Mouse (Mus musculus) layer of hippocampus, adult 6 months (tissue): ENCODE results near the gene Rbm3. TPM values are rescaled to one million over a fixed set of nuclear protein-coding genes. Genes with fewer than 3 reads are reported as not detected.

Experiments
- long read RNA-seq, 2 experiments: library from polyadenylated mRNA; unstranded; transcript quantifications; one replicate each; pipeline ENCODE4 v2.0.0; 2019 to 2020
- polyA plus RNA-seq: library from polyadenylated mRNA; unstranded; fragments of <200 nt; fragmentation: Nextera tagmentation; gene quantifications from 2 replicates; pipeline ENCODE4 v1.2.3, GENCODE M21; 2021

Rbm3 gene
- polyA plus RNA-seq, result 146 and 150 TPM in 2 replicates
- long read RNA-seq, experiment 1, transcript Rbm3-204 (7 exons, 1,152 nt), result minor isoform, 20 of 180 reads
- long read RNA-seq, experiment 1, transcript Rbm3-202 (7 exons, 1,183 nt), result minor isoform, 30 of 180 reads
- long read RNA-seq, experiment 1, transcript Rbm3-203 (7 exons, 1,225 nt), result minor isoform, 51 of 180 reads
- long read RNA-seq, experiment 1, transcript Rbm3-206 (7 exons, 1,338 nt), result major isoform, 61 of 180 reads
- long read RNA-seq, experiment 1, partial matches to known transcripts, result 10 of 180 reads
- long read RNA-seq, experiment 1, other reads (novel, unspliced or antisense), result 7 of 180 reads
- long read RNA-seq, experiment 2, transcript Rbm3-206 (7 exons, 1,338 nt), result major isoform, 118 of 363 reads
- long read RNA-seq, experiment 2, transcript Rbm3-202 (7 exons, 1,183 nt), result minor isoform, 42 of 363 reads
- long read RNA-seq, experiment 2, transcript Rbm3-203 (7 exons, 1,225 nt), result minor isoform, 87 of 363 reads
- long read RNA-seq, experiment 2, transcript Rbm3-204 (7 exons, 1,152 nt), result minor isoform, 42 of 363 reads
- long read RNA-seq, experiment 2, partial matches to known transcripts, result 13 of 363 reads
- long read RNA-seq, experiment 2, other reads (novel, unspliced or antisense), result 52 of 363 reads

DNA sequence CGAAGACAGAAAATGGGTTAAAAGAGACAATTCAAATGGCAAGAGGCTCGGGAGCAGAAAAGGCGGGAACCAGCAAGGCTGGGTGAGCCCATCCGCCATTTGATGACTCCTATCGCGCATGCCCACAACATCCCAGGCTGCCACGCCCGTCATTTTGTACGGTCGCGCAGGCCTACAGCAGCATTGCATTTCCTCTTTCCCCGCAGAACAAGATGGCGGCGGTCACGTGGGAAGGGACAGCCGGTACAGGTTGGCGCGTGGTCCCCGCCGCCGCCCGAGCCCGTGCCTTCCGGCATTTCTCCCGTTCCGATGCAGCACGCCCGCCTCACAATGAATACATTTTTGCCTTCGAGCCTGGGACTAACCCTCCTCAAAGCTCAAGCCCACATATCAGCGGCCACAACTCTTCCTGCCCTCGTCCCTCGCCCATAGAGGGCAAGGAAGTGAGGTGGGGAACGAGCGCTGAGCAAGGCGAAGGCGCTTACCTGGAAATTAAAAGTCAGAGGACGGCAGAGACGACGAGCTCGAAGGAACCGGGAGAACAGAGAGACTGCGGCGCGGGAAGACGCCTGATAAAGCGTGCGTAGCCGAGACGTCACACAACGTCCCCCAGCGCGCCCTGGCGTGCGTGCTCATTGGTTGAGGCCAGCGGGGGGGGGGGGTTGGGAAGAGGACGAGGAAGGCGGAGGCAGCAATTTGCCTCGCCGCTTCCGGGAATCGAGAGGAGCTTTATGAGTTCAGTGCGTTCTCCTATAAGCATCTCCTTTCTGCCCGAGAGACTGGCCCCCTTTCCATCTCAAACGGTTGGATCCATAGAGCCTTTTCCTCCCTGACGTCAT lies at the start of gene Rbm3:
Rbm3 (minus strand) TSS at position 728 of the 839 bp plus-strand sequence.

DNA sequence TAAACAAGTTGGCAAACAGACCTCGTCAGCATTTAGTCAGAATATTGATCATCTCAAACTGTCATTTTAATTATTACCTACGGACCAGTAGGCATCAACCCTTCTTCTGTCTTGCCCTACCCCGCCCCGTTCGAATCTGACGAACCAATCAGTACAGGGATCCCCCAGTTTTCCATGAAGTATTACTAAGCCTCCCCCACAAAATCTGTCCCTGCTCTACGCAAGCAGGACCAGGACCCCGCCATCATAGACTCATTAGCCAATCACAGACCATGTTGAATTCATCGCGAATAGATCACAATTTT lies 47.7 kb upstream of the Rbm3 start, which contains the start of gene Ebp:
Ebp (minus strand) TSS at position 94 of the 305 bp plus-strand sequence.

DNA sequence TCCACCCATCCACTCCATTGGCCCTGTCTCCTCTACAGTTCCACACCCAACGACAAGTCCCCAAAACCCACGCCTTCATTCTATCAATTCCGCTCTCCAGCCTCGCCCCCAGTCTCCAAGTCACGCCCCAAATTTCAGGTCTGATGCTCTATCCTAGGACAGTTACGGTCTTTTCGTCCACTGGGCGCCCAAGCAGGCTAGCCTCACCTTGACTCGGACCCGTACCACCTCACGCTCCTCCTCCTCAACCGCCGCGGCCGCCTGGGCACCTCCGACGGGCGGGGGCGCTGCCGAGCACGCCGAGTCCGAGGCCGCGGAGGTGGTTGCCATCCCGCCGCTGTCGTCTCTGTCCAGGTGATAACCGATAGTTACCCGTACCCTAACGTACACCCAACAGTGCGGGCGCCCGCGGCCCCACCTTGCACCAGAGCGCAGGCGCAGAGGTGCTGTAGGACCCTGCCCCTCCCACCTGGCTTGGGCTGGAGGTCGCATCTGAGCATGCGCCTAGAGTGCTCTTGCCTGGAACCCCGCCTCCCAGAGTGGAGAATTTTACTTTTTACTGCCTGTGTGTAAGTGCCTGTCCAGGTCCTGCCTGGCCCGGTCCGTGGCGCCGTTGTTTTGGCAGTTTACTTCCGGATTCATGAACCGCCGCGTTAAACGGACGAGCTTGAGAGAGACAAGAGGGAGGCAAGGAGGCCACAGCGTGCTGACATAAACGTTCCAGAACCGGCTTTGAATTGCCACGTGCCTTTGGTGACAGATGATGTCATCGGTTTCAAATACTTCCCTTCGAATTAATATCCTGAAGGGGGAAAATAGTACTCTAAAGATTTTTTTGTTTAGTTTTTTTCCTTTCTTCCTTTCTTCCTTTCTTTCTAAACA lies 30.1 kb upstream of the Rbm3 start, which contains the start of gene Tbc1d25:
Tbc1d25 (minus strand) TSS at position 678 of the 882 bp plus-strand sequence.

DNA sequence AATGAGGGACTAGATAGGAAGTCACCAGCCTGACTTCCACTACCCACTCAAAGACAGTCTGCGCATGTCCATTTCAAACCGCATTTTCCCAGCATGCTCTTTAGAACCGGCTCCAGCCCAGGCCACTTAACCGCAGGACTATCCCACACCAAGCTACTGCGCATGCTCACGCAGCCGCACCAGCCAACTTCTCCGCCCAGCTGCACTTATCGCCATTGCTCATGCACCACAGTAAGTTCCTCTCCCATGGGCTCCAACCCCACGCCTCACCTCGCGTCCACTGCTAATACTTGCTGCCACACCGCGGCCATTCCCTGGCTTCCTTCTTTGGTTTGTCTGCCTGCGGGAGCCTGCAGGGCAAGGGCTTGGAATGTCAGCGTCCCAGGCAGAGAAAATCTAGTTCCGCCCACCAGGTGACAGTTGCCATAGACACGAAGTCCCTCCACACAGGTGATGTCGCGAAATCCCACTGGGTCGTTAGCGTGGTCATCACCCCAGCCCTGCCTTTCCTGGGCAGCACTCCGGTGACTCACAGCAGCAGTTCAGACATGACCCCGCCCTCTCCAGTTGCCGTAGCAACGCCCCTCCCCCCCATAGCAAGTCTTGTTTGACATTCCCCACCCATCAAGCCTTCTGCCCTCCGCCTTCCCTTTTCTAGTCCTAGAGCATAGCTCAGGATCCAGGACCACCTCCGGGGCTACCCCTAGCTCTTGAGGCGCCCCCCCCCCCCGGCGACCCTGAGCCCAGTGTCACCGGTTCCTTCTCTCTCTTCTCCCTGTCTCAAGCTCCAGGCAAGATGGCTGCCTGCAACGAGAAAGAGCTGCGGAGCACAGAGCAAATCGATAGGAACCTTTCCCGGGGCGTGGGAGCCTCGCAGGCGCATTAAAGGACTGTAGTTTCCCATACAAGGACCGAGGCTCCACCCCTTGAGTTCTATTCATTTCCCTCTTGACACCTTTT lies 13.4 kb downstream of the Rbm3 start, which contains the start of gene Wdr13:
Wdr13 (minus strand) TSS at position 876 of the 960 bp plus-strand sequence.

GRCm38 (mm10) chrX:8090346-8090953 lies 55.2 kb downstream of the Rbm3 start, which contains the start of gene Was:
Was (minus strand) TSS chrX:8090498.

Other genes with a start within 250 kb of the Rbm3 start
- 76.7 and 79.2 TPM in 2 replicates for gene Pqbp1, start 246.6 kb downstream of the Rbm3 start, polyA plus RNA-seq
- 49.4 and 51.9 TPM in 2 replicates for gene Timm17b, start 246.5 kb downstream of the Rbm3 start, polyA plus RNA-seq
- not detected in 2 replicates for gene Gm10491, start 238.0 kb downstream of the Rbm3 start, polyA plus RNA-seq
- not detected in 2 replicates for gene Gm10490, start 236.3 kb downstream of the Rbm3 start, polyA plus RNA-seq
- gene Pcsk1n, start 226.1 kb downstream of the Rbm3 start, polyA plus RNA-seq, result 450 and 585 TPM in 2 replicates
- gene Eras, start 217.3 kb downstream of the Rbm3 start, polyA plus RNA-seq, result not detected in 2 replicates
- 9.5 and 10.1 TPM in 2 replicates for gene Hdac6, start 198.0 kb downstream of the Rbm3 start, polyA plus RNA-seq
- gene Gata1, start 167.8 kb downstream of the Rbm3 start, polyA plus RNA-seq, result not detected in 2 replicates
- gene Glod5, start 127.4 kb downstream of the Rbm3 start, polyA plus RNA-seq, result not detected in 2 replicates
- gene Suv39h1, start 71.1 kb downstream of the Rbm3 start, polyA plus RNA-seq, result 8.3 and 8.7 TPM in 2 replicates
- 0.23 and 0.29 TPM in 2 replicates for gene Was, start 55.4 kb downstream of the Rbm3 start, polyA plus RNA-seq
- 18.4 and 21.3 TPM in 2 replicates for gene Wdr13, start 13.0 kb downstream of the Rbm3 start, polyA plus RNA-seq
- gene Tbc1d25, start 30.3 kb upstream of the Rbm3 start, polyA plus RNA-seq, result 9.3 and 13.0 TPM in 2 replicates
- 21.4 and 24.5 TPM in 2 replicates for gene Ebp, start 47.6 kb upstream of the Rbm3 start, polyA plus RNA-seq
- gene Porcn, start 60.6 kb upstream of the Rbm3 start, polyA plus RNA-seq, result 67.0 and 87.1 TPM in 2 replicates
- 29.7 and 33.4 TPM in 2 replicates for gene Ftsj1, start 106.5 kb upstream of the Rbm3 start, polyA plus RNA-seq
- 2.9 and 6.3 TPM in 2 replicates for gene Slc38a5, start 125.3 kb upstream of the Rbm3 start, polyA plus RNA-seq
- gene Ssxb10, start 181.5 kb upstream of the Rbm3 start, polyA plus RNA-seq, result not detected in 2 replicates
- not detected in 2 replicates for gene Ssxb9, start 221.1 kb upstream of the Rbm3 start, polyA plus RNA-seq